Mouse (Mus musculus): ENCODE results near the gene Hdac9. TPM values are rescaled to one million over a fixed set of nuclear protein-coding genes. Genes with fewer than 3 reads are reported as not detected.

Hdac9 gene
- polyA plus RNA-seq, 1 experiment from 2014 or later: 4.6 TPM

GRCm38 (mm10) chr12:34617836-34618235 is 299.1 kb downstream of the Hdac9 start:
- ATAC-seq (ENCODE audit: insufficient read depth, low FRiP score): no peak
- H3K4me3 ChIP-seq (replicated peaks; ENCODE audit: low read length): no peak overlapping the region
- H3K4me2 ChIP-seq (ENCODE audit: low read depth, low read length): no peak overlapping the region
- 73% methylated on average over 10 of the region's 10 CpGs for WGBS
- no peaks in the 10 kb centered on the region for H3K9me3 ChIP-seq (replicated peaks; ENCODE audit: control insufficient read depth, low read length)
- no peak overlapping the region for H3K27ac ChIP-seq (ENCODE audit: low read length)
- no peaks in the 10 kb centered on the region for H3K36me3 ChIP-seq (ENCODE audit: control insufficient read depth, insufficient read depth, low read length)
- H3K4me1 ChIP-seq (ENCODE audit: control insufficient read depth, insufficient read depth, low read length): no peaks in the 10 kb centered on the region
- no peak overlapping the region for H3K9ac ChIP-seq (ENCODE audit: low read length)
- no peaks in the 10 kb centered on the region for H3K27me3 ChIP-seq (ENCODE audit: control insufficient read depth, insufficient read depth, low read length)

GRCm38 (mm10) chr12:34614796-34615195 is 302.1 kb downstream of the Hdac9 start:
- H3K9me3 ChIP-seq (replicated peaks; ENCODE audit: control insufficient read depth, low read length): no peaks in the 10 kb centered on the region
- no peaks in the 10 kb centered on the region for H3K27me3 ChIP-seq (ENCODE audit: control insufficient read depth, insufficient read depth, low read length)
- H3K9ac ChIP-seq (ENCODE audit: low read length): no peak overlapping the region
- no peak overlapping the region for H3K4me2 ChIP-seq (ENCODE audit: low read depth, low read length)
- no peaks in the 10 kb centered on the region for H3K36me3 ChIP-seq (ENCODE audit: control insufficient read depth, insufficient read depth, low read length)
- 76% methylated on average over 5 of the region's 5 CpGs for WGBS
- H3K4me3 ChIP-seq (replicated peaks; ENCODE audit: low read length): no peak overlapping the region
- H3K27ac ChIP-seq (ENCODE audit: low read length): no peak overlapping the region
- ATAC-seq (ENCODE audit: insufficient read depth, low FRiP score): no peak
- H3K4me1 ChIP-seq (ENCODE audit: control insufficient read depth, insufficient read depth, low read length): no peaks in the 10 kb centered on the region

- Histone ChIP-seq H3K4me2 (ENCODE audit: low read depth, low read length) (no peak overlapping the region), H3K27ac (ENCODE audit: low read length) (no peak overlapping the region), H3K27me3 (ENCODE audit: control insufficient read depth, insufficient read depth, low read length) (no peaks in the 10 kb centered on the region), H3K9ac (ENCODE audit: low read length) (no peak overlapping the region), H3K9me3 (replicated peaks; ENCODE audit: control insufficient read depth, low read length) (no peaks in the 10 kb centered on the region), H3K4me1 (ENCODE audit: control insufficient read depth, insufficient read depth, low read length) (no peaks in the 10 kb centered on the region), H3K4me3 (replicated peaks; ENCODE audit: low read length) (no peak overlapping the region), H3K36me3 (ENCODE audit: control insufficient read depth, insufficient read depth, low read length) (no peaks in the 10 kb centered on the region)
- WGBS: 85% methylated on average over 3 of the region's 3 CpGs
- ATAC-seq (ENCODE audit: insufficient read depth, low FRiP score): no peak
These were observed 304.4 kb downstream of the Hdac9 start for GRCm38 (mm10) chr12:34612511-34612910.

- Histone ChIP-seq H3K4me3 (replicated peaks; ENCODE audit: low read length) (no peak overlapping the region), H3K9me3 (replicated peaks; ENCODE audit: control insufficient read depth, low read length) (no peaks in the 10 kb centered on the region), H3K4me2 (ENCODE audit: low read depth, low read length) (no peak overlapping the region), H3K36me3 (ENCODE audit: control insufficient read depth, insufficient read depth, low read length) (no peaks in the 10 kb centered on the region), H3K27me3 (ENCODE audit: control insufficient read depth, insufficient read depth, low read length) (no peaks in the 10 kb centered on the region), H3K9ac (ENCODE audit: low read length) (no peak overlapping the region), H3K27ac (ENCODE audit: low read length) (no peak overlapping the region), H3K4me1 (ENCODE audit: control insufficient read depth, insufficient read depth, low read length) (no peaks in the 10 kb centered on the region)
- WGBS: 81% methylated on average over 4 of the region's 4 CpGs
- no peak for ATAC-seq (ENCODE audit: insufficient read depth, low FRiP score)
These were observed 312.4 kb downstream of the Hdac9 start for GRCm38 (mm10) chr12:34604521-34604920.

GRCm38 (mm10) chr12:34594167-34594793 is 322.6 kb downstream of the Hdac9 start:
- H3K4me1 ChIP-seq (ENCODE audit: control insufficient read depth, insufficient read depth, low read length): no peaks in the 10 kb centered on the region
- H3K4me2 ChIP-seq (ENCODE audit: low read depth, low read length): no peak overlapping the region
- H3K36me3 ChIP-seq (ENCODE audit: control insufficient read depth, insufficient read depth, low read length): no peaks in the 10 kb centered on the region
- no peak overlapping the region for H3K4me3 ChIP-seq (replicated peaks; ENCODE audit: low read length)
- H3K27me3 ChIP-seq (ENCODE audit: control insufficient read depth, insufficient read depth, low read length): no peaks in the 10 kb centered on the region
- H3K9me3 ChIP-seq (replicated peaks; ENCODE audit: control insufficient read depth, low read length): no peaks in the 10 kb centered on the region
- no peak overlapping the region for H3K9ac ChIP-seq (ENCODE audit: low read length)
- WGBS: 75% methylated on average over 10 of the region's 10 CpGs
- no peak for ATAC-seq (ENCODE audit: insufficient read depth, low FRiP score)
- no peak overlapping the region for H3K27ac ChIP-seq (ENCODE audit: low read length)

- Histone ChIP-seq H3K27me3 (ENCODE audit: control insufficient read depth, insufficient read depth, low read length) (no peaks in the 10 kb centered on the region), H3K9ac (ENCODE audit: low read length) (no peak overlapping the region), H3K27ac (ENCODE audit: low read length) (no peak overlapping the region), H3K4me3 (replicated peaks; ENCODE audit: low read length) (no peak overlapping the region), H3K36me3 (ENCODE audit: control insufficient read depth, insufficient read depth, low read length) (no peaks in the 10 kb centered on the region), H3K4me1 (ENCODE audit: control insufficient read depth, insufficient read depth, low read length) (no peaks in the 10 kb centered on the region), H3K4me2 (ENCODE audit: low read depth, low read length) (no peak overlapping the region), H3K9me3 (replicated peaks; ENCODE audit: control insufficient read depth, low read length) (no peaks in the 10 kb centered on the region)
- no peak for ATAC-seq (ENCODE audit: insufficient read depth, low FRiP score)
- 47% methylated on average over 4 of the region's 4 CpGs for WGBS
These were observed 329.7 kb downstream of the Hdac9 start for GRCm38 (mm10) chr12:34587171-34587570.

GRCm38 (mm10) chr12:34582522-34582921 is 334.4 kb downstream of the Hdac9 start:
- Histone ChIP-seq H3K27me3 (ENCODE audit: control insufficient read depth, insufficient read depth, low read length) (no peaks in the 10 kb centered on the region), H3K4me2 (ENCODE audit: low read depth, low read length) (no peak overlapping the region), H3K36me3 (ENCODE audit: control insufficient read depth, insufficient read depth, low read length) (no peaks in the 10 kb centered on the region), H3K9me3 (replicated peaks; ENCODE audit: control insufficient read depth, low read length) (0 out of 2 replicates have a peak, but pooled peaks cover 2% of the 10 kb centered on the region), H3K9ac (ENCODE audit: low read length) (no peak overlapping the region), H3K27ac (ENCODE audit: low read length) (no peak overlapping the region), H3K4me1 (ENCODE audit: control insufficient read depth, insufficient read depth, low read length) (no peaks in the 10 kb centered on the region), H3K4me3 (replicated peaks; ENCODE audit: low read length) (no peak overlapping the region)
- no peak for ATAC-seq (ENCODE audit: insufficient read depth, low FRiP score)
- 82% methylated on average over 4 of the region's 4 CpGs for WGBS

- H3K27ac ChIP-seq (ENCODE audit: low read length): no peak overlapping the region
- no peaks in the 10 kb centered on the region for H3K36me3 ChIP-seq (ENCODE audit: control insufficient read depth, insufficient read depth, low read length)
- H3K9me3 ChIP-seq (replicated peaks; ENCODE audit: control insufficient read depth, low read length): 0 out of 2 replicates have a peak, but pooled peaks cover 2% of the 10 kb centered on the region
- H3K4me1 ChIP-seq (ENCODE audit: control insufficient read depth, insufficient read depth, low read length): no peaks in the 10 kb centered on the region
- H3K27me3 ChIP-seq (ENCODE audit: control insufficient read depth, insufficient read depth, low read length): no peaks in the 10 kb centered on the region
- WGBS: 50% methylated on average over 1 of the region's 1 CpGs
- no peak for ATAC-seq (ENCODE audit: insufficient read depth, low FRiP score)
- H3K4me3 ChIP-seq (replicated peaks; ENCODE audit: low read length): no peak overlapping the region
- H3K9ac ChIP-seq (ENCODE audit: low read length): no peak overlapping the region
- no peak overlapping the region for H3K4me2 ChIP-seq (ENCODE audit: low read depth, low read length)
These were observed 337.7 kb downstream of the Hdac9 start for GRCm38 (mm10) chr12:34579220-34579619.

GRCm38 (mm10) chr12:34571069-34571468 is 345.8 kb downstream of the Hdac9 start:
- 96% methylated on average over 1 of the region's 1 CpGs for WGBS
- H3K27ac ChIP-seq (ENCODE audit: low read length): no peak overlapping the region
- no peaks in the 10 kb centered on the region for H3K36me3 ChIP-seq (ENCODE audit: control insufficient read depth, insufficient read depth, low read length)
- no peak for ATAC-seq (ENCODE audit: insufficient read depth, low FRiP score)
- no peaks in the 10 kb centered on the region for H3K27me3 ChIP-seq (ENCODE audit: control insufficient read depth, insufficient read depth, low read length)
- no peaks in the 10 kb centered on the region for H3K9me3 ChIP-seq (replicated peaks; ENCODE audit: control insufficient read depth, low read length)
- H3K9ac ChIP-seq (ENCODE audit: low read length): no peak overlapping the region
- H3K4me3 ChIP-seq (replicated peaks; ENCODE audit: low read length): no peak overlapping the region
- H3K4me1 ChIP-seq (ENCODE audit: control insufficient read depth, insufficient read depth, low read length): no peaks in the 10 kb centered on the region
- H3K4me2 ChIP-seq (ENCODE audit: low read depth, low read length): no peak overlapping the region
